Mouse (Mus musculus) hindbrain, postnatal 0 days (tissue): ENCODE data around the gene Fcgrt. TPM values are rescaled to one million over a fixed set of nuclear protein-coding genes. Genes with fewer than 3 reads are reported as not detected.

ENCODE experiments used
- ATAC-seq: fragments of 200-750 bp; cut with Nextera tagmentation; 2 replicates; pipeline ENCODE4 v1.8.0; 2017; ENCODE audit warnings: mild to moderate bottlenecking, moderate TSS enrichment, moderate library complexity
- DNase-seq: peaks from one replicate; pipeline ENCODE4 v3.0.0-alpha.2; 2015; ENCODE audit warnings: low spot score
- H3K27ac ChIP-seq: fragments of 300-500 bp; sonication (generic); 2 replicates; pipeline ENCODE4 v1.5.1; 2014; ENCODE audit warnings: mild to moderate bottlenecking
- H3K27me3 ChIP-seq: fragments of 300-500 bp; sonication (generic); 2 replicates; pipeline ENCODE4 v1.6.1; 2014; ENCODE audit warnings: low read length, mixed read lengths; ENCODE audit not compliant: insufficient read depth
- H3K36me3 ChIP-seq: fragments of 300-500 bp; sonication (generic); 2 replicates; pipeline ENCODE4 v1.6.1; 2014; ENCODE audit warnings: low read length, mixed read lengths; ENCODE audit not compliant: insufficient read depth
- H3K4me1 ChIP-seq: fragments of 300-500 bp; sonication (generic); 2 replicates; pipeline ENCODE4 v1.6.1; 2014; ENCODE audit warnings: antibody characterized with exemption, low read length, mixed read lengths; ENCODE audit not compliant: insufficient read depth
- H3K4me2 ChIP-seq: fragments of 300-500 bp; sonication (generic); 2 replicates; pipeline ENCODE4 v1.6.1; 2014; ENCODE audit warnings: low read depth, mild to moderate bottlenecking, low read length, moderate library complexity, mixed read lengths
- H3K4me3 ChIP-seq: fragments of 300-500 bp; sonication (generic); 2 replicates; pipeline ENCODE4 v1.5.1; 2014; ENCODE audit warnings: low read length
- H3K9ac ChIP-seq: fragments of 300-500 bp; sonication (generic); replicated peaks from 2 replicates; pipeline ENCODE4 v1.6.1; 2014; ENCODE audit warnings: mild to moderate bottlenecking, low read length, moderate library complexity, mixed read lengths
- H3K9me3 ChIP-seq: fragments of 300-500 bp; sonication (generic); 2 replicates; pipeline ENCODE4 v1.6.1; 2016; ENCODE audit warnings: low read length, mixed read lengths
- CTCF ChIP-seq: IDR thresholded peaks from 2 replicates; pipeline ENCODE4 v1.5.1; 2016; ENCODE audit warnings: antibody characterized with exemption, control low read depth, low read depth
- WGBS: fragments of 180-500 bp; shearing (Covaris S2); extraction: QIAGEN DNeasy Blood & Tissue Kit; methylation state at CpG from one replicate; pipeline ENCODE4 v1.1.7; 2014; 5-methylcytosine and 5-hydroxymethylcytosine counted together
- polyA plus RNA-seq: library from polyadenylated mRNA; unstranded; fragments of >200 nt; fragmentation: Nextera tagmentation; extraction: Ambion mirVana; gene quantifications from 2 replicates; pipeline ENCODE4 v1.2.1, GENCODE M21; 2015
- total RNA-seq: library from RNA; depleted of rRNA; stranded (reverse); fragments of >200 nt; gene quantifications from 2 replicates; pipeline ENCODE4 v1.2.3, GENCODE M21; 2014

Fcgrt gene
- total and polyA plus RNA-seq, 2 experiments from 2014 or later = 32.9 to 45.9 TPM

- ATAC-seq (no peak), DNase-seq (no peak)
- Histone ChIP-seq H3K9ac (no peak overlapping the region), H3K4me1 (no peaks in the 10 kb centered on the region), H3K36me3 (no peaks in the 10 kb centered on the region), H3K9me3 (no peaks in the 10 kb centered on the region), H3K27ac (no peak overlapping the region), H3K4me2 (no peak overlapping the region), H3K27me3 (no peaks in the 10 kb centered on the region), H3K4me3 (no peak overlapping the region)
- WGBS = 80% methylated on average over 4 of the region's 4 CpGs
- TF ChIP-seq CTCF = peak; percentile 24; the same call in 1 of the 2 replicates
These were observed 17.6 kb downstream of the Fcgrt start for GRCm38 (mm10) chr7:45086084-45086483.

- Histone ChIP-seq H3K9ac (no peak overlapping the region), H3K9me3 (no peaks in the 10 kb centered on the region), H3K36me3 (no peaks in the 10 kb centered on the region), H3K27me3 (no peaks in the 10 kb centered on the region), H3K4me1 (no peaks in the 10 kb centered on the region), H3K27ac (peak overlapping the region; percentile 62; the same call in 1 of the 2 replicates), H3K4me2 (no peak overlapping the region), H3K4me3 (no peak overlapping the region)
- WGBS = 83% methylated on average over 22 of the region's 22 CpGs
- ATAC-seq (no peak), DNase-seq (no peak)
- no peak for TF ChIP-seq CTCF
These were observed 20.3 kb downstream of the Fcgrt start for GRCm38 (mm10) chr7:45083300-45083890.

- 72% methylated on average over 25 of the region's 25 CpGs for WGBS
- H3K9me3 ChIP-seq = no peaks in the 10 kb centered on the region
- H3K36me3 ChIP-seq = peaks cover 3% of the 10 kb centered on the region; the same call in 1 of the 2 replicates
- peak; percentile 10; the same call in 1 of the 2 replicates for TF ChIP-seq CTCF
- no peaks in the 10 kb centered on the region for H3K4me1 ChIP-seq
- no peak overlapping the region for H3K4me2 ChIP-seq
- DNase-seq (peak; percentile 18), ATAC-seq (no peak)
- H3K4me3 ChIP-seq = no peak overlapping the region
- H3K27ac ChIP-seq = peak overlapping the region; percentile 62; the same call in 1 of the 2 replicates
- H3K27me3 ChIP-seq = no peaks in the 10 kb centered on the region
- no peak overlapping the region for H3K9ac ChIP-seq
These were observed 21.0 kb downstream of the Fcgrt start for GRCm38 (mm10) chr7:45082401-45083299.

GRCm38 (mm10) chr7:45081016-45081415 is 22.6 kb downstream of the Fcgrt start:
- Histone ChIP-seq H3K9me3 (no peaks in the 10 kb centered on the region), H3K4me2 (no peak overlapping the region), H3K4me1 (no peaks in the 10 kb centered on the region), H3K36me3 (peaks cover 12% of the 10 kb centered on the region), H3K4me3 (no peak overlapping the region), H3K9ac (no peak overlapping the region), H3K27ac (no peak overlapping the region), H3K27me3 (no peaks in the 10 kb centered on the region)
- WGBS = 50% methylated on average over 5 of the region's 5 CpGs
- no peak for DNase-seq
- ATAC-seq = no peak
- TF ChIP-seq CTCF = no peak

GRCm38 (mm10) chr7:45079856-45080255 is 23.8 kb downstream of the Fcgrt start:
- H3K27ac ChIP-seq = no peak overlapping the region
- H3K36me3 ChIP-seq = peaks cover 16% of the 10 kb centered on the region
- H3K4me1 ChIP-seq = no peaks in the 10 kb centered on the region
- TF ChIP-seq CTCF = peak; percentile 96
- no peak overlapping the region for H3K4me2 ChIP-seq
- H3K4me3 ChIP-seq = no peak overlapping the region
- H3K9me3 ChIP-seq = no peaks in the 10 kb centered on the region
- H3K9ac ChIP-seq = no peak overlapping the region
- no peaks in the 10 kb centered on the region for H3K27me3 ChIP-seq
- ATAC-seq (peak; percentile 66), DNase-seq (peak; percentile 95)
- 2% methylated on average over 10 of the region's 10 CpGs for WGBS

GRCm38 (mm10) chr7:45078513-45078912 is 25.1 kb downstream of the Fcgrt start:
- H3K4me2 ChIP-seq = no peak overlapping the region
- H3K9me3 ChIP-seq = no peaks in the 10 kb centered on the region
- no peaks in the 10 kb centered on the region for H3K27me3 ChIP-seq
- WGBS = 39% methylated on average over 9 of the region's 9 CpGs
- DNase-seq = peak; percentile 79
- H3K4me3 ChIP-seq = no peak overlapping the region
- H3K36me3 ChIP-seq = peaks cover 21% of the 10 kb centered on the region
- no peaks in the 10 kb centered on the region for H3K4me1 ChIP-seq
- no peak overlapping the region for H3K27ac ChIP-seq
- peak; percentile 83 for TF ChIP-seq CTCF
- ATAC-seq = no peak
- H3K9ac ChIP-seq = no peak overlapping the region
